Mouse (Mus musculus) ES-E14 (cell line): ENCODE results near the gene Nolc1.

Experiments
- CHD2 ChIP-seq: IDR thresholded peaks from 2 replicates; pipeline ENCODE4 v1.6.1; 2014; ENCODE audit warnings: mild to moderate bottlenecking, low read depth, low read length, inconsistent platforms
- HCFC1 ChIP-seq: IDR thresholded peaks from 2 replicates; pipeline ENCODE4 v1.6.1; 2012; ENCODE audit warnings: low read length, inconsistent platforms, borderline replicate concordance; ENCODE audit not compliant: insufficient read depth
- MAFK ChIP-seq: IDR thresholded peaks from 2 replicates; pipeline ENCODE4 v1.6.1; 2014; ENCODE audit warnings: mild to moderate bottlenecking, low read depth, low read length, inconsistent platforms; ENCODE audit not compliant: insufficient read depth

- TF ChIP-seq HCFC1: no peak
- no peak for TF ChIP-seq MAFK
- no peak for TF ChIP-seq CHD2
Observed at GRCm38 (mm10) chr19:46041299-46041932, 34.2 kb upstream of the Nolc1 start.
